9 mouse cellular contexts compared by ENCODE assay signal in genomic region chr8:122018046-122018831, GRCm38 (mm10).
DNase-seq lines count a peak whose midpoint lies in the region; ATAC-seq lines count a peak whose summit lies in the region.
"Had no signal": no experiment of that assay in that cellular context is flagged by ENCODE, and none has a peak within 500 bp of the region (broad histone marks: within the 10 kb centered on the region; RNA-seq: fewer than 3 reads in every experiment).

No protein-coding gene starts in this region.

- no peak overlapping the region for H3K4me2 ChIP-seq in midbrain, embryonic 14.5 days (ENCODE audit: low read length)
- H3K4me2 ChIP-seq in midbrain, embryonic 13.5 days (replicated peaks): no peak overlapping the region
- no peak overlapping the region for H3K4me2 ChIP-seq in hindbrain, embryonic 11.5 days (replicated peaks; ENCODE audit: low read depth, low read length)
- H3K4me2 ChIP-seq in stomach, embryonic 16.5 days (ENCODE audit: low read depth, low read length): no peak overlapping the region
- H3K4me2 ChIP-seq: liver, embryonic 13.5 days had no signal

- ATAC-seq in midbrain, embryonic 14.5 days (ENCODE audit: low FRiP score, low TSS enrichment): no peak
- no peak for ATAC-seq in midbrain, embryonic 13.5 days
- no peak for ATAC-seq in hindbrain, embryonic 11.5 days (ENCODE audit: low FRiP score)
- ATAC-seq in stomach, embryonic 16.5 days (ENCODE audit: insufficient read depth, low FRiP score): peak; percentile 35; the same call in 1 of the 2 replicates

- no peaks in the 10 kb centered on the region for H3K27me3 ChIP-seq in midbrain, embryonic 14.5 days (ENCODE audit: control insufficient read depth, insufficient read depth, low read length)
- no peaks in the 10 kb centered on the region for H3K27me3 ChIP-seq in midbrain, embryonic 13.5 days
- H3K27me3 ChIP-seq in hindbrain, embryonic 11.5 days (ENCODE audit: control insufficient read depth, insufficient read depth, low read length): no peaks in the 10 kb centered on the region
- H3K27me3 ChIP-seq in stomach, embryonic 16.5 days (ENCODE audit: control insufficient read depth, insufficient read depth, low read length): no peaks in the 10 kb centered on the region
- H3K27me3 ChIP-seq: liver, embryonic 13.5 days had no signal

- 83% methylated on average over 22 of the region's 22 CpGs for WGBS in midbrain, embryonic 14.5 days
- 87% methylated on average over 22 of the region's 22 CpGs for WGBS in midbrain, embryonic 13.5 days
- 76% methylated on average over 22 of the region's 22 CpGs for WGBS in hindbrain, embryonic 11.5 days
- WGBS in stomach, embryonic 16.5 days: 62% methylated on average over 22 of the region's 22 CpGs

- H3K27ac ChIP-seq in midbrain, embryonic 14.5 days (replicated peaks; ENCODE audit: low read depth, low read length): no peak overlapping the region
- no peak overlapping the region for H3K27ac ChIP-seq in midbrain, embryonic 13.5 days
- H3K27ac ChIP-seq in hindbrain, embryonic 11.5 days (ENCODE audit: low read depth, low read length): no peak overlapping the region
- H3K27ac ChIP-seq in stomach, embryonic 16.5 days (ENCODE audit: low read length): peak overlapping the region; percentile 31; the same call in 1 of the 2 replicates
- H3K27ac ChIP-seq: liver, embryonic 13.5 days had no signal

- H3K9ac ChIP-seq in midbrain, embryonic 14.5 days (replicated peaks; ENCODE audit: low read length): no peak overlapping the region
- no peak overlapping the region for H3K9ac ChIP-seq in midbrain, embryonic 13.5 days (replicated peaks)
- H3K9ac ChIP-seq in hindbrain, embryonic 11.5 days (ENCODE audit: low read depth, low read length): no peak overlapping the region
- no peak overlapping the region for H3K9ac ChIP-seq in stomach, embryonic 16.5 days (ENCODE audit: low read length)
- H3K9ac ChIP-seq: liver, embryonic 13.5 days had no signal

- no peaks in the 10 kb centered on the region for H3K9me3 ChIP-seq in midbrain, embryonic 14.5 days (ENCODE audit: control insufficient read depth, low read length)
- no peaks in the 10 kb centered on the region for H3K9me3 ChIP-seq in midbrain, embryonic 13.5 days
- H3K9me3 ChIP-seq in hindbrain, embryonic 11.5 days (ENCODE audit: control insufficient read depth, low read length): no peaks in the 10 kb centered on the region
- H3K9me3 ChIP-seq in stomach, embryonic 16.5 days (replicated peaks; ENCODE audit: control insufficient read depth, low read length): no peaks in the 10 kb centered on the region
- H3K9me3 ChIP-seq: liver, embryonic 13.5 days had no signal

- H3K4me3 ChIP-seq in midbrain, embryonic 14.5 days (replicated peaks; ENCODE audit: low read depth, low read length): no peak overlapping the region
- no peak overlapping the region for H3K4me3 ChIP-seq in midbrain, embryonic 13.5 days (replicated peaks)
- no peak overlapping the region for H3K4me3 ChIP-seq in hindbrain, embryonic 11.5 days (ENCODE audit: low read depth, low read length)
- no peak overlapping the region for H3K4me3 ChIP-seq in stomach, embryonic 16.5 days (replicated peaks; ENCODE audit: low read length)
- H3K4me3 ChIP-seq: liver, embryonic 13.5 days had no signal

- H3K4me1 ChIP-seq in midbrain, embryonic 14.5 days (ENCODE audit: control insufficient read depth, insufficient read depth, low read length): no peaks in the 10 kb centered on the region
- H3K4me1 ChIP-seq in midbrain, embryonic 13.5 days (replicated peaks): 0 out of 2 replicates have a peak, but pooled peaks cover 3% of the 10 kb centered on the region
- no peaks in the 10 kb centered on the region for H3K4me1 ChIP-seq in hindbrain, embryonic 11.5 days (replicated peaks; ENCODE audit: control insufficient read depth, insufficient read depth, low read length)
- H3K4me1 ChIP-seq in stomach, embryonic 16.5 days (ENCODE audit: control insufficient read depth, insufficient read depth, low read length): 0 out of 2 replicates have a peak, but pooled peaks cover 8% of the 10 kb centered on the region

- DNase-seq in embryo, embryonic 10 days (ENCODE audit: low spot score): peak; percentile 59
- DNase-seq in embryo, embryonic 9.5 days (ENCODE audit: extremely low spot score): no peak
- peak; percentile 38 for DNase-seq in midbrain, embryonic 14.5 days
- peak; percentile 19 for DNase-seq in hindbrain, embryonic 11.5 days (ENCODE audit: low spot score)
- no peak for DNase-seq in retina, embryonic 14.5 days (ENCODE audit: low spot score)
- no peak for DNase-seq in adrenal gland, adult (ENCODE audit: inconsistent age in 2 of 2, low spot score in 1 of 2)
- DNase-seq: liver, embryonic 13.5 days had no signal

- H3K36me3 ChIP-seq in midbrain, embryonic 14.5 days (ENCODE audit: control insufficient read depth, insufficient read depth, low read length): peaks cover 49% of the 10 kb centered on the region
- peaks cover 58% of the 10 kb centered on the region for H3K36me3 ChIP-seq in midbrain, embryonic 13.5 days
- H3K36me3 ChIP-seq in hindbrain, embryonic 11.5 days (ENCODE audit: control insufficient read depth, insufficient read depth, low read length): peaks cover 2% of the 10 kb centered on the region; the same call in 1 of the 2 replicates
- H3K36me3 ChIP-seq in stomach, embryonic 16.5 days (ENCODE audit: control insufficient read depth, insufficient read depth, low read length): no peaks in the 10 kb centered on the region; the same call in 1 of the 2 replicates

Comparison
In these comparisons a context has a peak if more than half of its experiments do, and no peak if none do; other contexts are left out.
1. DNase-seq: peak in embryo, embryonic 10 days (single experiment), midbrain, embryonic 14.5 days (single experiment) and hindbrain, embryonic 11.5 days (single experiment); none in embryo, embryonic 9.5 days (single experiment), retina, embryonic 14.5 days (single experiment) and adrenal gland, adult (0 of 2).